25 mouse cellular contexts compared by ENCODE assay signal in genomic region chr7:19394484-19394883, GRCm38 (mm10). TPM values are rescaled to one million over a fixed set of nuclear protein-coding genes. Genes with fewer than 3 reads are reported as not detected.
DNase-seq lines count a peak whose midpoint lies in the region; ATAC-seq and TF ChIP-seq lines count a peak whose summit lies in the region.
"Had no signal": no experiment of that assay in that cellular context is flagged by ENCODE, and none has a peak within 500 bp of the region (broad histone marks: within the 10 kb centered on the region; RNA-seq: fewer than 3 reads in every experiment).

No protein-coding gene starts in this region.

- H3K27ac ChIP-seq in lung, embryonic 15.5 days = peak overlapping the region; percentile 27
- H3K27ac ChIP-seq in lung, postnatal 0 days (ENCODE audit: low read length) = no peak overlapping the region
- no peak overlapping the region for H3K27ac ChIP-seq in embryonic facial prominence, embryonic 10.5 days (replicated peaks)
- H3K27ac ChIP-seq: embryonic facial prominence, embryonic 12.5 days; forebrain, embryonic 13.5 days; forebrain, embryonic 15.5 days had no signal

- H3K9me3 ChIP-seq in lung, embryonic 15.5 days = no peaks in the 10 kb centered on the region
- H3K9me3 ChIP-seq in lung, postnatal 0 days (ENCODE audit: low read length) = no peaks in the 10 kb centered on the region
- H3K9me3 ChIP-seq in embryonic facial prominence, embryonic 10.5 days = no peaks in the 10 kb centered on the region
- H3K9me3 ChIP-seq: embryonic facial prominence, embryonic 12.5 days; forebrain, embryonic 13.5 days; forebrain, embryonic 15.5 days; G1E had no signal

- no peaks in the 10 kb centered on the region for H3K27me3 ChIP-seq in lung, embryonic 15.5 days
- H3K27me3 ChIP-seq in lung, postnatal 0 days (replicated peaks; ENCODE audit: insufficient read depth, low read length) = no peaks in the 10 kb centered on the region
- peaks cover 17% of the 10 kb centered on the region for H3K27me3 ChIP-seq in embryonic facial prominence, embryonic 10.5 days (replicated peaks; ENCODE audit: low read depth, poor library complexity, severe bottlenecking)
- H3K27me3 ChIP-seq: Patski had no signal

- no peak overlapping the region for H3K4me3 ChIP-seq in lung, embryonic 15.5 days
- no peak overlapping the region for H3K4me3 ChIP-seq in lung, postnatal 0 days (ENCODE audit: low read depth, low read length)
- 0 out of 2 replicates have a peak overlapping the region, but pooled peaks have one; percentile 1 for H3K4me3 ChIP-seq in embryonic facial prominence, embryonic 10.5 days
- H3K4me3 ChIP-seq: embryonic facial prominence, embryonic 12.5 days; forebrain, embryonic 13.5 days; forebrain, embryonic 15.5 days had no signal

- no peak overlapping the region for H3K9ac ChIP-seq in lung, embryonic 15.5 days
- no peak overlapping the region for H3K9ac ChIP-seq in lung, postnatal 0 days (replicated peaks; ENCODE audit: low read depth)
- H3K9ac ChIP-seq: embryonic facial prominence, embryonic 12.5 days; forebrain, embryonic 13.5 days; forebrain, embryonic 15.5 days; forebrain, postnatal 0 days had no signal

- 0 out of 2 replicates have a peak, but pooled peaks have one; percentile 6 for ATAC-seq in lung, embryonic 15.5 days (ENCODE audit: borderline replicate concordance, extremely low read depth, low FRiP score, low TSS enrichment)
- peak; percentile 39 for ATAC-seq in lung, postnatal 0 days
- ATAC-seq: activated CD4-positive, CD25-positive, alpha-beta regulatory T cell, adult 4 months; forebrain, embryonic 13.5 days; forebrain, embryonic 15.5 days; forebrain, postnatal 0 days; Patski had no signal

- DNase-seq in lung, postnatal 10 days = no peak
- DNase-seq in lung, postnatal 0 days (ENCODE audit: low spot score) = peak; percentile 30
- no peak for DNase-seq in lung, postnatal 25 days (ENCODE audit: low spot score)
- DNase-seq in testis, postnatal 10 days (ENCODE audit: low spot score) = peak; percentile 39
- no peak for DNase-seq in testis, postnatal 14 days (ENCODE audit: low spot score)
- DNase-seq in embryonic facial prominence, embryonic 10.5 days (ENCODE audit: low spot score) = no peak
- DNase-seq in adrenal gland, adult 2 months = no peak
- DNase-seq: adrenal gland, postnatal 10 days; adrenal gland, postnatal 25 days; cerebellum, adult 11 months; cerebellum, adult 18-20 months; cerebellum, adult 8-10 months; cerebellum, adult 9-11 months; cerebellum, postnatal 14 days; cerebellum, postnatal 36 days; embryo, embryonic 11 days; forebrain, postnatal 0 days had no signal

- WGBS in lung, embryonic 15.5 days = 78% methylated on average over 8 of the region's 8 CpGs
- WGBS in lung, postnatal 0 days = 53% methylated on average over 8 of the region's 8 CpGs
- 87% methylated on average over 8 of the region's 8 CpGs for WGBS in embryonic facial prominence, embryonic 10.5 days

- no peak for TF ChIP-seq EP300 in lung, postnatal 0 days (IDR thresholded peaks at IDR 0.05)

- H3K36me3 ChIP-seq in lung, embryonic 15.5 days = peaks cover 62% of the 10 kb centered on the region
- 0 out of 2 replicates have a peak, but pooled peaks cover 8% of the 10 kb centered on the region for H3K36me3 ChIP-seq in lung, postnatal 0 days (ENCODE audit: insufficient read depth, low read length)
- peaks cover 68% of the 10 kb centered on the region for H3K36me3 ChIP-seq in embryonic facial prominence, embryonic 10.5 days (replicated peaks)

- no peaks in the 10 kb centered on the region for H3K4me1 ChIP-seq in lung, embryonic 15.5 days
- no peaks in the 10 kb centered on the region for H3K4me1 ChIP-seq in lung, postnatal 0 days (ENCODE audit: insufficient read depth, low read depth, low read length)
- peaks cover 6% of the 10 kb centered on the region for H3K4me1 ChIP-seq in embryonic facial prominence, embryonic 10.5 days
- H3K4me1 ChIP-seq: embryonic facial prominence, embryonic 12.5 days had no signal

- H3K4me2 ChIP-seq in lung, embryonic 15.5 days = no peak overlapping the region
- H3K4me2 ChIP-seq in lung, postnatal 0 days (replicated peaks; ENCODE audit: low read depth, low read length) = no peak overlapping the region
- H3K4me2 ChIP-seq: embryonic facial prominence, embryonic 12.5 days; forebrain, embryonic 13.5 days; forebrain, embryonic 15.5 days had no signal

- no peak for TF ChIP-seq CTCF in lung, postnatal 0 days (IDR thresholded peaks at IDR 0.05)

RNA-seq across cellular contexts. Expression of gene Klc3, which starts 9.4 kb away (rescaled TPM):
- polyA plus RNA-seq in lung, embryonic 15.5 days (2015; fragmentation: Nextera tagmentation; extraction: Ambion mirVana) = 13.3 and 18.4 TPM in 2 replicates
- polyA plus RNA-seq in lung, postnatal 0 days (2015; fragmentation: Nextera tagmentation; extraction: Ambion mirVana) = 28.1 and 31.4 TPM in 2 replicates
- polyA plus RNA-seq in embryonic facial prominence, embryonic 10.5 days (2016; fragmentation: Nextera tagmentation; extraction: Ambion mirVana) = 7.9 and 8.8 TPM in 2 replicates
- total RNA-seq in adrenal gland, adult 2 months (2021) = 1 to 10 TPM in 1 of 2 experiments, under 1 TPM in 1; 0.98 to 5.2 TPM
- polyA plus RNA-seq in adrenal gland, adult 2 months (2012; rRNA removed) = 1.3 and 3.7 TPM in 2 replicates
- total RNA-seq: common myeloid progenitor, adult 5-6 weeks had no signal

RNA-seq across cellular contexts. Expression of gene Ckm, which starts 10.1 kb away (rescaled TPM):
- 52.5 and 53.0 TPM in 2 replicates for polyA plus RNA-seq in lung, embryonic 15.5 days (2015; fragmentation: Nextera tagmentation; extraction: Ambion mirVana)
- 34.0 and 42.4 TPM in 2 replicates for polyA plus RNA-seq in lung, postnatal 0 days (2015; fragmentation: Nextera tagmentation; extraction: Ambion mirVana)
- 0.20 TPM in 1 of 2 replicates, not detected in the other for polyA plus RNA-seq in embryonic facial prominence, embryonic 10.5 days (2016; fragmentation: Nextera tagmentation; extraction: Ambion mirVana)
- total RNA-seq in adrenal gland, adult 2 months (2021) = not detected
- 0.84 and 1.0 TPM in 2 replicates for polyA plus RNA-seq in adrenal gland, adult 2 months (2012; rRNA removed)
- total RNA-seq: adrenal gland, postnatal 25 days had no signal
- polyA plus RNA-seq: forebrain, embryonic 13.5 days; forebrain, postnatal 0 days; G1E; Patski had no signal

RNA-seq across cellular contexts. Expression of gene Ercc2, which starts 12.7 kb away (rescaled TPM):
- polyA plus RNA-seq in lung, embryonic 15.5 days (2015; fragmentation: Nextera tagmentation; extraction: Ambion mirVana) = 14.4 and 15.7 TPM in 2 replicates
- polyA plus RNA-seq in lung, postnatal 0 days (2015; fragmentation: Nextera tagmentation; extraction: Ambion mirVana) = 8.9 and 9.4 TPM in 2 replicates
- 28.1 and 28.8 TPM in 2 replicates for polyA plus RNA-seq in embryonic facial prominence, embryonic 10.5 days (2016; fragmentation: Nextera tagmentation; extraction: Ambion mirVana)
- total RNA-seq in adrenal gland, adult 2 months (2021) = 10 to 100 TPM; 21.7 to 25.5 TPM
- 92.3 and 94.7 TPM in 2 replicates for polyA plus RNA-seq in adrenal gland, adult 2 months (2012; rRNA removed)

RNA-seq across cellular contexts. Expression of gene Ppp1r13l, which starts 34.9 kb away (rescaled TPM):
- polyA plus RNA-seq in lung, embryonic 15.5 days (2015; fragmentation: Nextera tagmentation; extraction: Ambion mirVana) = 6.3 and 6.8 TPM in 2 replicates
- 4.1 and 4.2 TPM in 2 replicates for polyA plus RNA-seq in lung, postnatal 0 days (2015; fragmentation: Nextera tagmentation; extraction: Ambion mirVana)
- polyA plus RNA-seq in embryonic facial prominence, embryonic 10.5 days (2016; fragmentation: Nextera tagmentation; extraction: Ambion mirVana) = 6.9 and 7.1 TPM in 2 replicates
- 1 to 10 TPM; 6.5 to 8.3 TPM for total RNA-seq in adrenal gland, adult 2 months (2021)
- polyA plus RNA-seq in adrenal gland, adult 2 months (2012; rRNA removed) = 16.9 and 20.2 TPM in 2 replicates

RNA-seq across cellular contexts. Expression of gene Cd3eap, which starts 35.2 kb away (rescaled TPM):
- polyA plus RNA-seq in lung, embryonic 15.5 days (2015; fragmentation: Nextera tagmentation; extraction: Ambion mirVana) = 20.1 and 21.7 TPM in 2 replicates
- 6.5 and 7.6 TPM in 2 replicates for polyA plus RNA-seq in lung, postnatal 0 days (2015; fragmentation: Nextera tagmentation; extraction: Ambion mirVana)
- polyA plus RNA-seq in embryonic facial prominence, embryonic 10.5 days (2016; fragmentation: Nextera tagmentation; extraction: Ambion mirVana) = 26.8 and 28.9 TPM in 2 replicates
- total RNA-seq in adrenal gland, adult 2 months (2021) = 10 to 100 TPM; 13.2 to 13.3 TPM
- 12.3 and 21.5 TPM in 2 replicates for polyA plus RNA-seq in adrenal gland, adult 2 months (2012; rRNA removed)

Comparison
In these comparisons a context has a peak if more than half of its experiments do, and no peak if none do; other contexts are left out.
1. DNase-seq: peak in lung, postnatal 0 days (single experiment) and testis, postnatal 10 days (single experiment); none in lung, postnatal 10 days (single experiment), lung, postnatal 25 days (single experiment), testis, postnatal 14 days (single experiment), embryonic facial prominence, embryonic 10.5 days (single experiment) and adrenal gland, adult 2 months (single experiment).
2. RNA of gene Ckm, which starts 10.1 kb away (polyA plus RNA-seq): 52.5 to 53.0 TPM in lung, embryonic 15.5 days and 34.0 to 42.4 TPM in lung, postnatal 0 days; 0.84 to 1.0 TPM in adrenal gland, adult 2 months and 0.20 TPM in embryonic facial prominence, embryonic 10.5 days; every median in the first group is over 10 times any median in the second.